Mouse (Mus musculus) liver, embryonic 11.5 days (tissue): ENCODE data around the gene Cadm2. TPM values are rescaled to one million over a fixed set of nuclear protein-coding genes. Genes with fewer than 3 reads are reported as not detected.

Experiments used
- ATAC-seq: fragments of 200-750 bp; cut with Nextera tagmentation; replicated peaks from 2 replicates; pipeline ENCODE4 v1.8.0; 2017; ENCODE audit warnings: moderate number of reproducible peaks, mild to moderate bottlenecking, moderate TSS enrichment, moderate library complexity; ENCODE audit not compliant: low FRiP score
- DNase-seq: peaks from one replicate; pipeline ENCODE4 v3.0.0-alpha.2; 2017; ENCODE audit warnings: low spot score
- H3K27ac ChIP-seq: fragments of 300-500 bp; sonication (generic); 2 replicates; pipeline ENCODE4 v1.5.1; 2014; ENCODE audit warnings: mild to moderate bottlenecking, low read depth, low read length, control low read depth
- H3K27me3 ChIP-seq: fragments of 300-500 bp; sonication (generic); replicated peaks from 2 replicates; pipeline ENCODE4 v1.6.1; 2014; ENCODE audit warnings: low read length, mixed read lengths; ENCODE audit not compliant: control insufficient read depth, insufficient read depth
- H3K36me3 ChIP-seq: fragments of 300-500 bp; sonication (generic); 2 replicates; pipeline ENCODE4 v1.6.1; 2014; ENCODE audit warnings: mild to moderate bottlenecking, low read length, moderate library complexity, mixed read lengths; ENCODE audit not compliant: control insufficient read depth, insufficient read depth
- H3K4me1 ChIP-seq: fragments of 300-500 bp; sonication (generic); replicated peaks from 2 replicates; pipeline ENCODE4 v1.6.1; 2014; ENCODE audit warnings: low read length, mixed read lengths; ENCODE audit not compliant: control insufficient read depth, insufficient read depth
- H3K4me2 ChIP-seq: fragments of 300-500 bp; sonication (generic); 2 replicates; pipeline ENCODE4 v1.6.1; 2014; ENCODE audit warnings: mild to moderate bottlenecking, control low read depth, moderate library complexity
- H3K4me3 ChIP-seq: fragments of 300-500 bp; sonication (generic); 2 replicates; pipeline ENCODE4 v1.5.1; 2014; ENCODE audit warnings: low read depth, low read length, control low read depth
- H3K9ac ChIP-seq: fragments of 300-500 bp; sonication (generic); 2 replicates; pipeline ENCODE4 v1.6.1; 2014; ENCODE audit warnings: low read depth, low read length, control low read depth
- H3K9me3 ChIP-seq: fragments of 300-500 bp; sonication (generic); 2 replicates; pipeline ENCODE4 v1.6.1; 2016; ENCODE audit warnings: low read length, inconsistent platforms, mixed read lengths; ENCODE audit not compliant: control insufficient read depth
- WGBS: fragments of 180-500 bp; shearing (Covaris S2); extraction: QIAGEN DNeasy Blood & Tissue Kit; methylation state at CpG from one replicate; pipeline ENCODE4 v1.1.7; 2014; 5-methylcytosine and 5-hydroxymethylcytosine counted together
- polyA plus RNA-seq: library from polyadenylated mRNA; unstranded; fragments of >200 nt; fragmentation: Nextera tagmentation; extraction: Ambion mirVana; gene quantifications from 2 replicates; pipeline ENCODE4 v1.2.1, GENCODE M21; 2014

Gene Cadm2
- polyA plus RNA-seq, 1 experiment from 2014 or later: 0.52 TPM

DNA sequence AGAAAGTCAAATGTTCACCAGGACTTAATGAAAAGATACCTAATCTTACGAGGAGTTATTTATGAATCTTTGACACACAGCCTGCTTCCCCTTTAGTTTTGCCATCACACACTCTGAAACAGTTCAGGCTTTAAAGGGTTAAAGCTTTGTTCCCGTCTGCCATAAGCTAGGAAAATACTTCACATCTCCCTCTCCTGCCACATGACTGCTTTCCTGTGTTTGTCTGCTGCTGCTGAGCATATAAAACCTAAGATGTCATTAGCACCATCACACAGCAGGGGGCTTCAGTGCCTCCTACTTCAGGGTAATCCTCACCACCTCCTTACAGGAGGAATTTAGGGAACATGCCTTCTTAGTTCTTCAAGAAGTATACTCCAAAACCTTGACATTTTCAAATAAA, 6.8 kb downstream of the Cadm2 start:
- DNase-seq: no peak

DNA sequence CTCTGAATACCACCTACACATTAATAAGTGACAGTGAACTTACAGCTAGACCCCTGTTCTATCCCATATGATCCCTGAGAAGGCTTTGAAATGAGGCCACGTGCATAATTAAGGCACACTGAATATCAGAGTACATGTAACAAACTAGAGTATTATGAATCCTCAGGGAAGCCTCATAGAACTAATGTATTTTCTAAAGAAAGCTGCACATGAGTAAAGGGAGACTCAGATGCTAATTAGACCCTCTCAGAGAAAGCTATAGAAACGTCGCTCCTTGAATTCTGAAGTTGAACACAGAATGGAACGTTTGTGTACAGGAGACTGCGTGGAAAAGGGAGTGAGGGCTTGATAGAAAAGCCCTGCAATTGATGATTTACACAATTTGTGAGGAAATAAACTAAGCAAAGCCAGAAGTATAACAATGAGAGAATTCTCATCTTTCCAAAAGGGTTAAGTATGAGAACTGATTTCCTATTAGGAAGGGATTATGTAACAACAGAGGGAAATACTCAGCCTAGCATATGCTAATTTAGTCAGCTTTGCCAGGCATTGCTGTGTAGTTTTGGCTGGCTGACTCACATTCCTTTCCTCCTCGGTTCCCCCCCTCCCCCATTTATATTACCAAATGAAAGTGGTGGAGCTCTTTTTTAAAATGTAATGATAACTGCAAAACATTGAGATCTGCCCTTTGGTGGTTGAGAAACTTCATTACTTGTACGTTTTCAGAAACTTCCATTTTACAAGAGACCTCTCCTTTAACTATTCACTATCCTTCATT, 9.6 kb downstream of the Cadm2 start:
- WGBS: 44% methylated on average over 7 of the region's 7 CpGs
- no peaks in the 10 kb centered on the region for H3K4me1 ChIP-seq
- no peak for ATAC-seq
- DNase-seq: no peak
- H3K9me3 ChIP-seq: no peaks in the 10 kb centered on the region
- H3K27me3 ChIP-seq: no peaks in the 10 kb centered on the region
- no peak overlapping the region for H3K9ac ChIP-seq
- H3K4me2 ChIP-seq: no peak overlapping the region
- no peak overlapping the region for H3K4me3 ChIP-seq
- no peaks in the 10 kb centered on the region for H3K36me3 ChIP-seq
- H3K27ac ChIP-seq: no peak overlapping the region

More for the DNA sequence above, 6.8 kb downstream of the Cadm2 start:
- no peaks in the 10 kb centered on the region for H3K9me3 ChIP-seq
- no peak overlapping the region for H3K4me3 ChIP-seq
- peaks cover 20% of the 10 kb centered on the region for H3K27me3 ChIP-seq
- no peak overlapping the region for H3K9ac ChIP-seq
- 37% methylated on average over 2 of the region's 2 CpGs for WGBS
- H3K27ac ChIP-seq: no peak overlapping the region
- no peaks in the 10 kb centered on the region for H3K4me1 ChIP-seq
- no peak overlapping the region for H3K4me2 ChIP-seq
- H3K36me3 ChIP-seq: no peaks in the 10 kb centered on the region
- ATAC-seq: no peak

DNA sequence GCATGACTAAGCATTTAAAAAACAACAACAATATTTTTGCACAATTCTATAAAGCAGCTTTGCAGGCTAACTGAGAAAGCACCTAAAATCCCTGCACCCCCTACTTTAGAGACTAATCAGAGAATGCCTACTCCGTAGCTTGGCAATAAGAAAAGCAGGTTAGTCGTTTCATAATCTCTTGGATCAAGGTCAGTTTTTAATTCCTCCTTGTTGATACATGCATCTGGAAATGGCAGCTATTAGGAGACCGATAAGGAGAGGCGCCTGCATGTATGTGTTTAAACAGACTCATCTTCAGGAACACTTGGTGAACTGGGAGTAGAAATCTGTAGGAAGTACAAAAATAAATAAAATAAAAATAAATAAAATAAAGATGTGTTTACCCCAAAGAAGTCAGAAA, 11.6 kb downstream of the Cadm2 start:
- Histone ChIP-seq H3K36me3 (no peaks in the 10 kb centered on the region), H3K4me2 (no peak overlapping the region), H3K27ac (no peak overlapping the region), H3K27me3 (no peaks in the 10 kb centered on the region), H3K9ac (no peak overlapping the region), H3K9me3 (no peaks in the 10 kb centered on the region), H3K4me3 (no peak overlapping the region), H3K4me1 (no peaks in the 10 kb centered on the region)
- DNase-seq (no peak), ATAC-seq (no peak)
- WGBS: 77% methylated on average over 4 of the region's 4 CpGs

DNA sequence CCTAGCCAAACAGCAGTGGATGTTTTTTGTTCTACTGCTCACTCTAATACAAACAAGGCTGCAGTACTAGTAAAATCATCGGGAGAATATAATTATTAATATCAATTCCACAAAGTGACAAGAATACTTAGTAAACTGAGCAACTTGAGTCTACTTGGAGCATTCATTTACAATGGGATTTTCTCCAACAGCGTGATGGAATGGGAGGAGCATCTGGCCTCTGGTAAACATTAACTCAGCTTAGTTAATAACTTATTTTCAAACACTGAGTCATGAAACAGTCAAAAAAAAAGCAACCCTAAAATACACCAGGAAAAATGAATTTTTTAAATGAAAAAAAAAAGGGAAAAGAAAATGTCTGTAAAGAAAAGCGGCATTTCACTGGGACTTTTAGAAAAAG, 12.2 kb downstream of the Cadm2 start:
- Histone ChIP-seq H3K4me1 (no peaks in the 10 kb centered on the region), H3K36me3 (no peaks in the 10 kb centered on the region), H3K27ac (no peak overlapping the region), H3K27me3 (no peaks in the 10 kb centered on the region), H3K4me2 (no peak overlapping the region), H3K9me3 (no peaks in the 10 kb centered on the region), H3K9ac (no peak overlapping the region), H3K4me3 (no peak overlapping the region)
- ATAC-seq (no peak), DNase-seq (no peak)
- WGBS: 77% methylated on average over 3 of the region's 3 CpGs

DNA sequence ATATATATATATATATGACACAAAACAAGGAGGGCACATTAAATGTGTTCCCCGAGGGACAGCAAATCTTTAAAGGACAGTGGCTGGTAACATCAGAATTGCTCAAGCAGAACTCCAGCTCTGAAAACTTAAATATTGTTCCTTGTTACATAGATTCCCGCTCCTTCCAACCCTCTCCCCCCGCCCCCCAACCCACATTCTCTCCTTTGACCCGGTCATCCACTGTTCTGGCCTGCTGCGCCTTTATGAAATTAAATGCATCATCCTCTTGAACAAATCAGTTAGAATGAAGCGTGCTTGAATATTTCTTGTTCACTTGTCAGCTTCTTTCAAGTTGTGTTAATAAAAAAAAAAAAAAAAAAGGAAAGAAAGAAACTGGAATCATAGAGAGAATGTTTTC, 15.0 kb downstream of the Cadm2 start:
- no peaks in the 10 kb centered on the region for H3K36me3 ChIP-seq

DNA sequence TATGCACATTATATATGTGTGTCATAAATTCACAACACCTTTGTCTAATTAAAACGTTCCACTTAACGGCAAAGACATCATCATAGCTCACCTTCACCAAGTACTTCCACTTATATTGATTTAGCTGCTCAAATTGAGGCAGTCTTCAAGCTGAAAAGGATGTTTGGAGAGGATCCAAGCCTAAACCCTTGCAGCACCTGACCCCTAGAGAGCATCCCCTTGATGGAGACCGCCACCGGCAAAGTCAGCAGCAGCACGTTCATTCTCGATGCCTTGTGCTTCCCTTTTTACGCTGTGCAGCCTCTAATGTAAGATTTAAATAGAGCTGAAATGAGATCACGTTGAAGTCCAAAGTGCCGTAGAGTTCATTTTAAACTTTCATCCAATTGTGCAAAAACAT, 20.7 kb downstream of the Cadm2 start:
- H3K27ac ChIP-seq: no peak overlapping the region
- H3K4me1 ChIP-seq: no peaks in the 10 kb centered on the region
- no peak for DNase-seq
- 87% methylated on average over 9 of the region's 9 CpGs for WGBS
- H3K36me3 ChIP-seq: no peaks in the 10 kb centered on the region
- no peak for ATAC-seq
- H3K4me2 ChIP-seq: no peak overlapping the region
- no peak overlapping the region for H3K4me3 ChIP-seq
- H3K27me3 ChIP-seq: no peaks in the 10 kb centered on the region
- H3K9ac ChIP-seq: no peak overlapping the region
- H3K9me3 ChIP-seq: no peaks in the 10 kb centered on the region

More for the DNA sequence above, 15.0 kb downstream of the Cadm2 start:
- no peak for ATAC-seq
- Histone ChIP-seq H3K4me1 (no peaks in the 10 kb centered on the region), H3K27me3 (no peaks in the 10 kb centered on the region), H3K9ac (no peak overlapping the region), H3K4me2 (no peak overlapping the region), H3K9me3 (no peaks in the 10 kb centered on the region), H3K27ac (no peak overlapping the region), H3K4me3 (no peak overlapping the region)
- 76% methylated on average over 6 of the region's 6 CpGs for WGBS
- no peak for DNase-seq

DNA sequence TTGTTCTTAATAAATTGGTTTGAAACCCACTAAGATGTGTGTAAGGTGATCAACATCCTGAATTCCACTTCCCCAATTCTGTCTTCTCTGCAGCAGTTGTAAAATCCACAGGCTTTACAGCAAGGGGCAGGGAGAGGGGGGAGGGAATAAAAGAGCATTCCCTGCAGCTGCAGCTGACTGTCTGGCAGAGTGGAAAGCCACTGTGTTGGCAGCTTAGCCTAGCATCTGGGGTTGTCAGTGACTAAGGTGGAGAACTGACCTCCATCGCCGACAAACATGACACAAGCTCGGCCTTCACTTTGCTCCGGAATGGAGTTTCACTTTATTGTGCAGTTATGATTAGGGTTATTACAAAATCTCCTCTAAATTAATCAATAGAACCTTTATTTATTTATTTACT, 21.9 kb downstream of the Cadm2 start:
- Histone ChIP-seq H3K36me3 (no peaks in the 10 kb centered on the region), H3K4me2 (no peak overlapping the region), H3K9me3 (no peaks in the 10 kb centered on the region), H3K9ac (no peak overlapping the region), H3K27me3 (no peaks in the 10 kb centered on the region), H3K4me1 (no peaks in the 10 kb centered on the region), H3K27ac (no peak overlapping the region), H3K4me3 (no peak overlapping the region)
- WGBS: 78% methylated on average over 4 of the region's 4 CpGs
- ATAC-seq (no peak), DNase-seq (no peak)

DNA sequence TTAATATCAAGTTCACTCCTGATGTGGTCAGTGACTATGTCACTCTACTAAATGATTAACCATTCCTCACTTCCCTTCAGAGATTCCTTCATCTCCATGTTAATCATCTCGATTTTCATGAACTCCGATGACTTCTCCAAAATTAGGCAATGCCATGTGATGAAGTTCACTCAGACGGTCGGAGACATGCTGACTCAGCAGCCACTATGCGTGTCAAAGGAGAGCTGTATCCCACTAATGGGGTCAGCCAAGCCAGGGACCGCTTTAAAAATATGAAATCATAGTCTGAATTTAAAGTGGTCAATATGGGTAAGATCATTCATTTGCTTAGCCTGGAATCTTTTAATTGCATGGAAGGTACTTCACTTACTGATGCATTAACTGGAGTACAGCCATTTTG, 29.7 kb downstream of the Cadm2 start:
- ATAC-seq (no peak), DNase-seq (no peak)
- WGBS: 90% methylated on average over 6 of the region's 6 CpGs
- Histone ChIP-seq H3K4me1 (no peaks in the 10 kb centered on the region), H3K36me3 (no peaks in the 10 kb centered on the region), H3K4me3 (no peak overlapping the region), H3K27me3 (no peaks in the 10 kb centered on the region), H3K27ac (no peak overlapping the region), H3K9me3 (no peaks in the 10 kb centered on the region), H3K4me2 (no peak overlapping the region), H3K9ac (no peak overlapping the region)

DNA sequence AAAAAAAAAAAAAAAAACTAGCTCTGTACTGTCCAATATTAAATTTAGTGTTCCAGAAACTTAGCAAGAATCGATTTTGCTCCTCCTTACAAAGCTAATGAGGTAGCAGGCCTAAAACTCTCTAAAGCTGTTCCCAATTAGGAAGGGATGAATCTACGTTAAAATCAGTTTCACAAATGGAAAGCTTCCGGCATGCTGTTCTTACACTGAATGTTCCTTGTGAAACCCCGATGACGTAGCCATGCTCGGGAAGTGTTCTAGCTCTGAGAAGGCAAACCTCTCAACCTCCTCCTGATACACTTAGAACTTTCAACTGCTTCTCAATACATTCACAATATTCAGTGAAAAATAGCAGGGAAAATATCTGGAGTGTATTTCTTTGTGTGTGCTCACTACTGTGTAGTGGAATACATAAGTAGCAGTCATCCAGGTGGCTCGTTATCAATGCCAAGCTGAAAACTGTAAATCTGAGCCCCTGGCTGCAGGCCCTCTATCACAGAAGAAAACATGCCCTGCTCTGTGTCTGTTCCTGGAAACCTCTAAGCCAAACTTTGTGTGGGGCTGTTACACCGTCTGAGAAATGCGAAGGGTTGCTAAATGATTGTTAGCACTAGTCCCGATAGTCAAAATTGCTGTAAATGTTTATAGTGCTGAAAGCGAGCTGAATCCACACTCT, 41.7 kb downstream of the Cadm2 start:
- no peak overlapping the region for H3K27ac ChIP-seq
- H3K4me2 ChIP-seq: no peak overlapping the region
- H3K27me3 ChIP-seq: no peaks in the 10 kb centered on the region
- DNase-seq (no peak), ATAC-seq (no peak)
- H3K9ac ChIP-seq: no peak overlapping the region
- no peak overlapping the region for H3K4me3 ChIP-seq
- H3K9me3 ChIP-seq: no peaks in the 10 kb centered on the region
- 86% methylated on average over 11 of the region's 11 CpGs for WGBS
- no peaks in the 10 kb centered on the region for H3K36me3 ChIP-seq
- no peaks in the 10 kb centered on the region for H3K4me1 ChIP-seq
